Mouse (Mus musculus) neural tube, embryonic 15.5 days (tissue): ENCODE measurements at regions not wholly inside any gene's neighbourhood (a gene's known extent, or its start where the extent isn't known, plus 50 kb on each side); places are given as distances from the start of the nearest gene placed in this dataset.

ENCODE experiments used
- ATAC-seq: fragments of 200-750 bp; cut with Nextera tagmentation; 2 replicates; pipeline ENCODE4 v1.8.0; 2017; ENCODE audit warnings: mild to moderate bottlenecking, moderate TSS enrichment, moderate library complexity; ENCODE audit not compliant: low FRiP score
- H3K27ac ChIP-seq: fragments of 300-500 bp; sonication (generic); replicated peaks from 2 replicates; pipeline ENCODE4 v1.5.1; 2015; ENCODE audit warnings: mild to moderate bottlenecking, inconsistent platforms
- H3K27me3 ChIP-seq: fragments of 300-500 bp; sonication (generic); replicated peaks from 2 replicates; pipeline ENCODE4 v1.6.1; 2015; ENCODE audit warnings: inconsistent platforms
- H3K36me3 ChIP-seq: fragments of 300-500 bp; sonication (generic); 2 replicates; pipeline ENCODE4 v1.6.1; 2015; ENCODE audit warnings: inconsistent platforms
- H3K4me1 ChIP-seq: fragments of 300-500 bp; sonication (generic); 2 replicates; pipeline ENCODE4 v1.6.1; 2015; ENCODE audit warnings: inconsistent platforms
- H3K4me2 ChIP-seq: fragments of 300-500 bp; sonication (generic); 2 replicates; pipeline ENCODE4 v1.6.1; 2015; ENCODE audit warnings: inconsistent platforms, mild to moderate bottlenecking, moderate library complexity
- H3K4me3 ChIP-seq: fragments of 300-500 bp; sonication (generic); replicated peaks from 2 replicates; pipeline ENCODE4 v1.5.1; 2015; ENCODE audit warnings: mild to moderate bottlenecking, inconsistent platforms
- H3K9ac ChIP-seq: fragments of 300-500 bp; sonication (generic); replicated peaks from 2 replicates; pipeline ENCODE4 v1.6.1; 2015; ENCODE audit warnings: mild to moderate bottlenecking, inconsistent platforms
- H3K9me3 ChIP-seq: fragments of 300-500 bp; sonication (generic); replicated peaks from 2 replicates; pipeline ENCODE4 v1.6.1; 2016; ENCODE audit warnings: inconsistent platforms
- WGBS: fragments of 180-500 bp; shearing (Covaris S2); methylation state at CpG from one replicate; pipeline ENCODE4 v1.1.7; 2015; ENCODE audit warnings: mixed read lengths; 5-methylcytosine and 5-hydroxymethylcytosine counted together

DNA sequence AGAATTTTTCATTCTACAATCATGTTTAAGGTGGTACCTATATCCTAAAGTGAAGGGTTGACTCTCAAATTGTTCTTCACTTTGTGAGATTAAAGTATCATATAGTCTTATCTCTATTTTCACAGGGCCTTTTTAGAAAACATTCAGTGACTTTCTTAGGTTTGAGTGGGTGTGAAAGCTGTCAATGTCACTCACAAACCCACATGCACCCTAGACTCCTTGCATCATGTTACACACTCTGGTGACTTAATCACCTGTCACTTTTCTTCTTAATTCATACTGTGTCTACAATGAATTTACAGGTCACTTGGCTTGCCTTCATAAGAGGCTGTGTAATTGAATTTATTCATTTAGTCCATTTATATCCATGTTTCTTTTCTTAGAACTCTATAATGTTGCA lies 1026.8 kb upstream of the Alcam start:
- H3K27ac ChIP-seq, result no peak overlapping the region
- H3K4me1 ChIP-seq, result no peaks in the 10 kb centered on the region

DNA sequence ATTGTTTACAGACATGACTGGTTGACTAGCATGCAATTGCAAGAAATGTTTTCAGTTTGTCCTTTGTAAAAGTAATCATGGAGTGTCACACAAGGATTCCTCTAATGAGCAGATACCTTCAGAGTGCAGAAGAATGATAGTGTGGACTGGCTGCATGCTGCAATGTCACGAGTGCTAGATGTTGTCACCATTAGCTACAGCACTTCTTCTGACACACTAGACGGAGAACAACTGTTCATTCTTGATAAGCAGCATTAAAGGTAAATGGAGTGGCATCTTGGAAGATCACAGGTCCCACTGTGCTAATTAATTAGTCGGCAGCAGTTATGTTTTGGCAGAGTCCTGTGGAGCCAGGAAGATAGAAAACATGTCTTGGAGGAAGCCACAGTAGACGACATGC lies 985.6 kb upstream of the Alcam start:
- Histone ChIP-seq H3K27ac (no peak overlapping the region), H3K4me1 (no peaks in the 10 kb centered on the region), H3K9me3 (no peaks in the 10 kb centered on the region), H3K4me3 (no peak overlapping the region), H3K36me3 (no peaks in the 10 kb centered on the region), H3K9ac (no peak overlapping the region), H3K27me3 (no peaks in the 10 kb centered on the region), H3K4me2 (no peak overlapping the region)
- ATAC-seq, result no peak
- WGBS, result 64% methylated on average over 4 of the region's 4 CpGs

More for the DNA sequence above, 1026.8 kb upstream of the Alcam start:
- Histone ChIP-seq H3K4me2 (no peak overlapping the region), H3K27me3 (no peaks in the 10 kb centered on the region), H3K36me3 (no peaks in the 10 kb centered on the region), H3K4me3 (no peak overlapping the region), H3K9ac (no peak overlapping the region), H3K9me3 (no peaks in the 10 kb centered on the region)
- ATAC-seq, result no peak

DNA sequence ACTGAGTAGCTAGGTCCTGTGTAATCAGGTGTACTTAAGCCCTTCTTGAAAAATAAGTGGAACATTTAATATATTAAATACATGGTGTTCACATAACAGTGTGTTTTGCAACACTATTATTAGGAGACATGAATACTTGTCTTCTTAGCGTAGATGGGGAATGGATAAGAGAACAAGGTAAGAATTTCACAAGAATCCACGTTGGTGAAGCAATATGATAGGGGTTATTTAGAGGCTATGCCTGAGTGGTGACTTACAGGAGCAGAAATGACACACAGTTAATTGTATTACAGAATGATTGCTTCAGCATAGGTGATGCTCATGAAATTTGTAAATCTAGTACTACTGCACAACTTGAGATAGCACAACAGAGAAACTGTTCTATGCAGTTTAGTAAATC lies 964.5 kb upstream of the Alcam start:
- ATAC-seq, result no peak
- Histone ChIP-seq H3K36me3 (no peaks in the 10 kb centered on the region), H3K4me1 (no peaks in the 10 kb centered on the region), H3K27me3 (no peaks in the 10 kb centered on the region), H3K27ac (no peak overlapping the region), H3K9ac (no peak overlapping the region), H3K4me2 (no peak overlapping the region), H3K4me3 (no peak overlapping the region), H3K9me3 (no peaks in the 10 kb centered on the region)
- 72% methylated on average over 2 of the region's 2 CpGs for WGBS

DNA sequence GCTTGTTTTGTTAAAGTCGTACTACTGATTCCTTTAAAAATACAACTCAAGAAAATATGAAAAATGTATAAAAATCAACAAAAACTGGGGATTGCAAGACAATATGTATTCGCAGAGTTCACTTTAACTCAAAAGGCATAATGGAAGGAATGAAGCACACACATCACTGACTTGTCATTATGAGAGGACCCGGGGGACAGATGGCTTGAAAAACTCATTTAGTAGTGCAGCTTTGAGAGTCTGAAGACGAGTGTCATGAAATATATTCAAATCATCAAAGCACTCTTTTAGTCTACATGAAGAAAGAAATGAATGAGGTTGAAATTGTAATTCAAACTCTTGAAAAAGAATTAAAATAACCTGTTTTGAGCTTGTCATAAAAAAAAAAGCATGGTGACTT lies 931.3 kb upstream of the Alcam start:
- 65% methylated on average over 4 of the region's 4 CpGs for WGBS
- ATAC-seq, result no peak
- no peak overlapping the region for H3K4me3 ChIP-seq

DNA sequence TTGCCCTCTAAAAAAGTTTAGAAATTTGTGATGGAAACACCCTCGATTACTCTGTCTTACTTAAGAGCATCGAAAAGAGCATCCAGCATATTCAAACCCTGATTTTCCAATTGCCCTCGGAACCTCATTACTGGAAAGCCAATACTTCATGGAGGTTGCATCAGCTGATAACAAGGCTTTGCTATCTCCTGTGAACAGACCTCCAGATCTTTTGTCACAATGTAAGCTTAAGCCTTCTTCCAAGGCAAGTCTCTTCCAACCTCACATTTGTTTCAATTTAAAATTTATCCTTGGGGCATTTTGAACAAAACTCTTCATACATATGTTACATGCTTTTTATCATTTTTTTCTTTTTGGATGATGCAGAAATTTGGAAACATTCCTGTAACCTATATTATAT lies 888.3 kb upstream of the Alcam start:
- H3K9ac ChIP-seq, result no peak overlapping the region
- H3K36me3 ChIP-seq, result no peaks in the 10 kb centered on the region
- WGBS, result 93% methylated on average over 3 of the region's 3 CpGs
- no peaks in the 10 kb centered on the region for H3K4me1 ChIP-seq
- H3K9me3 ChIP-seq, result no peaks in the 10 kb centered on the region
- H3K4me3 ChIP-seq, result no peak overlapping the region
- ATAC-seq, result no peak
- H3K27ac ChIP-seq, result no peak overlapping the region
- no peak overlapping the region for H3K4me2 ChIP-seq
- no peaks in the 10 kb centered on the region for H3K27me3 ChIP-seq

More for the DNA sequence above, 931.3 kb upstream of the Alcam start:
- no peaks in the 10 kb centered on the region for H3K4me1 ChIP-seq
- no peaks in the 10 kb centered on the region for H3K27me3 ChIP-seq
- no peaks in the 10 kb centered on the region for H3K9me3 ChIP-seq
- no peak overlapping the region for H3K9ac ChIP-seq
- H3K27ac ChIP-seq, result no peak overlapping the region
- no peak overlapping the region for H3K4me2 ChIP-seq
- no peaks in the 10 kb centered on the region for H3K36me3 ChIP-seq

DNA sequence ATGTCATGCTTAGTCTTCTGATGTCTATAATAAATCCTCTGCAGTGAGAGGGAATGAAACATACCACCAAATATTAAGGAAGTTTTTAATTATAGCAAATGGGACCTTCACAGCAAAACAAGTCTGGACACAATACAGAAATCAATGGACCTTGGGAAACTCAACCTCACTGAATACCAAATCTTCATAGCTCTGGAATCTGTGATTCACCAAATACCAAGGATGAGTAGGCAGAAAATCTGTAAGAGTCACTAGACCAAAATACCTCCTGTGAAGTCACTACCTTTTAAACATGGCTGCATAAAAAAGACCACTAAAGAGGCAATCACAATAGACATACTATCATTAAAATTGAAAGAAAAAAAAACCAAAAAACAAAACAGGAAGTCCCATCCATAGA lies 872.5 kb upstream of the Alcam start:
- no peak overlapping the region for H3K9ac ChIP-seq
- H3K27ac ChIP-seq, result no peak overlapping the region
- H3K4me1 ChIP-seq, result no peaks in the 10 kb centered on the region
- no peak overlapping the region for H3K4me2 ChIP-seq
- no peaks in the 10 kb centered on the region for H3K36me3 ChIP-seq
- ATAC-seq, result no peak
- H3K4me3 ChIP-seq, result no peak overlapping the region
- no peaks in the 10 kb centered on the region for H3K27me3 ChIP-seq
- no peaks in the 10 kb centered on the region for H3K9me3 ChIP-seq

DNA sequence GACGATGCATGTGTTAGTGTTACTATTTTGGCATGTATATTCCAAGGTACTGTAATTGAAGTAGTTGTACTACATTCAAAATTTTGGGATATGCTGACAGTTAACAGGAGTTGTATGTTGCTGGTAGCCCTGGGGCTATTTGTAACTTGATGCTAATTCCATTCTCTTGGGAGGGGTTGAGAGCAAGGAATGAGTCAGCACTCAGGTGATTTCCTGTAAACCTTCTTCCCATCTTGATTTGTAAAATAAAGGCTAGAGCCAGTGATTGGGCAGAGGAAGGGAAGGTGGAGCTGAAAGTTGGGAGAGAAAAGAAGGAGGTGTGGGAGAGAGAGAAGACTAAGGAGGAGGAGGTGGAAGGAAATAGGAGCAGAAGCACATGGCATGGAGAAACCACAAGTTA lies 838.2 kb upstream of the Alcam start:
- Histone ChIP-seq H3K4me1 (no peaks in the 10 kb centered on the region), H3K4me3 (no peak overlapping the region), H3K27ac (no peak overlapping the region), H3K4me2 (no peak overlapping the region), H3K9ac (no peak overlapping the region), H3K9me3 (no peaks in the 10 kb centered on the region), H3K36me3 (no peaks in the 10 kb centered on the region), H3K27me3 (no peaks in the 10 kb centered on the region)
- 79% methylated on average over 1 of the region's 1 CpGs for WGBS
- ATAC-seq, result no peak

DNA sequence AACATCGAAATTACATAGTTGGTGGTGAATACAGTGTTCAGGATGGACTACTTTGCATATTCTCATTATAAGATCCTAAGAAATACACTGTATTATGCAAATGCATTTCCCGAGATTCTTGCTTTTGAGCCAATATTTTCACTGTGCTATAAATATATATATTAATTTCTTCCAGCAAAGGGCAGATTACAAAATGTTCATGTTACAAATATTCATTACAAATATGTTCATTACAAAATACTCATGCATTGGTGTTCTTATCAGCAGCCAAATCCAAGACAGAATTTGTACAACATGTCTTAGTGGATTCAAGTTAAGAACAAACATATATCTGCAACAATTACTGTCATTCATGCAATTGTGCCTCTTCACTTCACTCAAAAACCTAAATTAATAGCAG lies 828.1 kb upstream of the Alcam start:
- H3K27ac ChIP-seq, result no peak overlapping the region
- no peaks in the 10 kb centered on the region for H3K9me3 ChIP-seq
- WGBS, result 84% methylated on average over 2 of the region's 2 CpGs
- ATAC-seq, result no peak
- no peak overlapping the region for H3K9ac ChIP-seq
- no peak overlapping the region for H3K4me3 ChIP-seq
- no peaks in the 10 kb centered on the region for H3K36me3 ChIP-seq
- H3K27me3 ChIP-seq, result no peaks in the 10 kb centered on the region
- H3K4me2 ChIP-seq, result no peak overlapping the region
- H3K4me1 ChIP-seq, result no peaks in the 10 kb centered on the region

DNA sequence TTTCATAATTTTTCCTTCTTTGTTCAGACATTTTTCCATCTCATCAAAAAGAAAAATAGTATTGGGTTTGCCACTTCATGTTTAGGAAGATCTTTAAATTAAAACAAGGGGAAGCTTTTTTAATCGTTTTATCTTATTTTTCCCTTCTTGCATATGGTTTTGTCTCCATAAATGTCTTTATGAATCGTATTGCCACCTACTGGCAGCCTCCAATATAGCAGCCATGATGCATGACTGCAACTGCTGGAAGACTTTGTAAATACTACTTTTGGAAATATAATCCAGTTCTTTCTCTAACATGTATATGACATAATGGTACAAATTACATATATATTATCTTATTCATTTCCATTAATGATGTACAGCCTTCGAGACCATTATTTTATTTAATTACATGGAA lies 812.2 kb upstream of the Alcam start:
- H3K36me3 ChIP-seq, result no peaks in the 10 kb centered on the region
- no peak for ATAC-seq
- no peak overlapping the region for H3K9ac ChIP-seq
- H3K27ac ChIP-seq, result no peak overlapping the region
- WGBS, result 21% methylated on average over 3 of the region's 3 CpGs
- H3K4me2 ChIP-seq, result no peak overlapping the region
- H3K27me3 ChIP-seq, result no peaks in the 10 kb centered on the region
- no peak overlapping the region for H3K4me3 ChIP-seq
- H3K4me1 ChIP-seq, result no peaks in the 10 kb centered on the region
- H3K9me3 ChIP-seq, result no peaks in the 10 kb centered on the region

DNA sequence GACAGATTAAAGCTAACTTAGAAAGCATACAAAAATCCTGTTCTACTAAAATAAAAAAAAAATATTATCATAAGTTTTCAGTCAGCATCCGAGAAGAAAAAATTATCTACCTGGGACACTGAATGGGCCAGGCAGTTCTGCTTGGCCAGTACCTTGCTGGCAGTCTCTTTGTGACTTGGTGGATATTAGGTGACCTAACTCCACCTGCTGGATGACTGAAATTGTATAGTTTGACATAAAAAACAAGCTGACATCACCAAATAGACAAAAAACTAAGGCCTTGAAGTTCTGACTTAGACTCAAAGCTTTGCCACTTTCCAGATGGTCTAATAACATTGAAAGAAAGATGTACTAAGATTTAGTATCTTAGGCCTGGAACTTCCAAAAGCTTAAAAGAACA lies 791.5 kb upstream of the Alcam start:
- no peak overlapping the region for H3K4me3 ChIP-seq
- 88% methylated on average over 1 of the region's 1 CpGs for WGBS
- no peak overlapping the region for H3K27ac ChIP-seq
- no peaks in the 10 kb centered on the region for H3K9me3 ChIP-seq
- H3K9ac ChIP-seq, result no peak overlapping the region
- no peak overlapping the region for H3K4me2 ChIP-seq
- no peaks in the 10 kb centered on the region for H3K27me3 ChIP-seq
- ATAC-seq, result no peak
- no peaks in the 10 kb centered on the region for H3K4me1 ChIP-seq
- no peaks in the 10 kb centered on the region for H3K36me3 ChIP-seq

DNA sequence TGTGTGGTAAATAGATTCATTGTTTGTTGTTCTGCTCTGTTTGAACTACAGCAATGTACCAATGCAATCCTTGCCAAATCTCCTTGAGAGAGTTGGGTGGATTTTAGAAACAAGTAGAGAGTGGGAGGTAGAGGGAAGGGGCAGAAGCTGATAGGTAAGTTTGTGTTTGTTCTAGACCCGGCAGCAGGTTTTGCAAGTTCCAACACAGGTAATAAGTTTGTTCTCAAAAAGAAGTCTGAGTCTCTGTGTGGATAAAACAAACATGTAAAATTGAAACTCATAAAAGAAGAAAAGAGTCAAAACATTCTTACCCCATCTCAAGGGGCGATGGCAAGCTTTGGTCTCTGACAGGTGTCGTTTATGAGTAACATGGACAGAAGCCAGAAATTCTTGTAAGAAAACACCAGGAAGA lies 788.3 kb upstream of the Alcam start:
- no peak overlapping the region for H3K4me2 ChIP-seq
- no peaks in the 10 kb centered on the region for H3K9me3 ChIP-seq
- WGBS, result 94% methylated on average over 3 of the region's 3 CpGs
- H3K27me3 ChIP-seq, result no peaks in the 10 kb centered on the region
- no peak for ATAC-seq
- H3K4me1 ChIP-seq, result no peaks in the 10 kb centered on the region
- no peak overlapping the region for H3K27ac ChIP-seq
- no peaks in the 10 kb centered on the region for H3K36me3 ChIP-seq
- H3K4me3 ChIP-seq, result no peak overlapping the region
- H3K9ac ChIP-seq, result no peak overlapping the region

DNA sequence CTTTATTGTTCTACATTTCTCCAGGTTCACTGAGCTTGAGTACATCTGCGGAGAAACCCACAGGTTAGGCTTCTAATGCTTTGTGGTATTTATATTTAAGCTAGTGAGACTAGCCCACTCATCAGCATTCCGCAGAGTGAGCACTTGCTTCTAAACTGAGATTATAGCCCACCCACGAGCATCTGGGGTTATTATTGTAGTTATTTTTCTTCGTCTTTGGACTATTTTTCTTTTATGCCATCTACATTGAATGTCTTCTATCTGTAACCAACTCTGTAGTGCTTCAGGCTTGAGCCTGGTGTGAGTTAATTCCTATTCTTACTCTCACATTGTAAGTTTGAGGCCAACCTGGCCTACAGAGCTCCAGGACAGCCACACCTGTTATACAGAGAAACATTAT lies 765.0 kb upstream of the Alcam start:
- H3K9ac ChIP-seq, result no peak overlapping the region
- no peaks in the 10 kb centered on the region for H3K9me3 ChIP-seq
- WGBS, result 85% methylated on average over 4 of the region's 4 CpGs
- ATAC-seq, result no peak
- no peaks in the 10 kb centered on the region for H3K4me1 ChIP-seq
- no peak overlapping the region for H3K27ac ChIP-seq
- no peaks in the 10 kb centered on the region for H3K36me3 ChIP-seq
- no peak overlapping the region for H3K4me2 ChIP-seq
- no peaks in the 10 kb centered on the region for H3K27me3 ChIP-seq
- no peak overlapping the region for H3K4me3 ChIP-seq

DNA sequence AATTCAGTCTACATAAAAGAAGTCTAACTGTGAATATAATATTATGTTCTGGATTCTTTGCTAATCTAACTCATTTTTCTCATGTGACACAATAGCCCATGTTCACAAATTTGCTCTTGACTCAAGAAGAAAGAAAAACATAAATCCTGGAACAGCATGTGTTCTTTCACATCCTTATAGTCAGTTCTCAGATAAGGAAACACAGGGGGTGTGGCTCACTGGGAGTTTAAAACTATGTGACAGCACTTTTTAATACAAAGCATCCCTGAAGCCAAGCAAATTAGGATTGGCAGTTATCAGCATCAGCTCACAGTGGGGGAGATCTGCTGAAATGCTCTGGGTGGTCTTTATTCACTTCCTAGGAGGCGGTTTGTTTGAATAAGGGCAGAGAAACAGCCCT lies 747.6 kb upstream of the Alcam start:
- Histone ChIP-seq H3K9ac (no peak overlapping the region), H3K4me2 (no peak overlapping the region), H3K4me3 (no peak overlapping the region), H3K9me3 (no peaks in the 10 kb centered on the region), H3K4me1 (no peaks in the 10 kb centered on the region), H3K27ac (no peak overlapping the region), H3K36me3 (no peaks in the 10 kb centered on the region), H3K27me3 (no peaks in the 10 kb centered on the region)
- no peak for ATAC-seq
- 40% methylated on average over 1 of the region's 1 CpGs for WGBS
